Mouse (Mus musculus): Measurements from ENCODE around the gene Rad51b. TPM values are rescaled to one million over a fixed set of nuclear protein-coding genes. Genes with fewer than 3 reads are reported as not detected.

The Rad51b gene
- total and polyA plus RNA-seq, 3 experiments = 6.5 to 8.6 (median 8.5) TPM

- H3K79me2 ChIP-seq (replicated peaks; ENCODE audit: control insufficient read depth, extremely low read depth, insufficient read depth, poor library complexity, severe bottlenecking) = no peaks in the 10 kb centered on the region
- H3K4me3 ChIP-seq (replicated peaks in 1 of 3; ENCODE audit: low read depth in 2 of 3, low read length in 2 of 3, poor library complexity in 1 of 3) = no peak overlapping the region
- no peaks in the 10 kb centered on the region for H3K27me3 ChIP-seq (replicated peaks)
- H3K4me1 ChIP-seq (ENCODE audit: control insufficient read depth in 1 of 2, insufficient read depth in 2 of 2) = peaks cover 25 to 48% of the 10 kb centered on the region in 2 experiments
- no peaks in the 10 kb centered on the region for H3K9me3 ChIP-seq (replicated peaks; ENCODE audit: low read length)
- in situ Hi-C loops (cut with MboI; ENCODE audit: low pct_ligation_motif_present, low pct_unique_long_range_greater_than_20kb, low sequenced_read_pairs) (no loop called here), dilution Hi-C loops (cut with MboI; ENCODE audit: extremely low pct_ligation_motif_present, extremely low pct_unique_long_range_greater_than_20kb, low sequenced_read_pairs) (no loop called here)
- peak; percentile 52 for DNase-seq (ENCODE audit: extremely low read depth)
- H3K27ac ChIP-seq (ENCODE audit: insufficient read depth, low read depth) = no peak overlapping the region
- no peak for TF ChIP-seq JUND (conservative IDR thresholded peaks at IDR 0.05; ENCODE audit: low read depth, low read length)
- TF ChIP-seq EP300 (IDR thresholded peaks at IDR 0.05; ENCODE audit: low read length) = peak; percentile 75
- no peak for TF ChIP-seq MAZ (IDR thresholded peaks at IDR 0.05; ENCODE audit: low read depth, low read length)
- TF ChIP-seq ZMIZ1 (IDR thresholded peaks at IDR 0.05; ENCODE audit: low read depth, low read length) = no peak
- TF ChIP-seq NELFE (IDR thresholded peaks at IDR 0.05; ENCODE audit: low read depth, low read length) = no peak
- TF ChIP-seq JUN (IDR thresholded peaks at IDR 0.05; ENCODE audit: insufficient read depth, low read depth, low read length) = no peak; the same call in 1 of the 2 replicates
- no peak for TF ChIP-seq SIN3A (IDR thresholded peaks at IDR 0.05; ENCODE audit: low read length)
- no peak for TF ChIP-seq GABPA (IDR thresholded peaks at IDR 0.05; ENCODE audit: insufficient replicate concordance, low read depth, low read length)
- TF ChIP-seq RCOR1 (conservative IDR thresholded peaks at IDR 0.05; ENCODE audit: low read depth, low read length) = no peak
- TF ChIP-seq BHLHE40 (IDR thresholded peaks at IDR 0.05; ENCODE audit: low read depth, low read length) = peak; percentile 18; the same call in 1 of the 2 replicates
- TF ChIP-seq TCF12 (IDR thresholded peaks at IDR 0.05; ENCODE audit: low read depth, low read length) = 0 out of 2 replicates have a peak, but pooled peaks have one; percentile 17
- TF ChIP-seq TBP (conservative IDR thresholded peaks at IDR 0.05; ENCODE audit: low read depth, low read length) = no peak
- peak; percentile 61 for TF ChIP-seq IRF4 (IDR thresholded peaks at IDR 0.05; ENCODE audit: low read depth, low read length)
- no peak for TF ChIP-seq USF2 (conservative IDR thresholded peaks at IDR 0.05; ENCODE audit: low read depth, low read length)
- no peak for TF ChIP-seq MYC (IDR thresholded peaks at IDR 0.05; ENCODE audit: low read depth, low read length)
- no peak for TF ChIP-seq HCFC1 (IDR thresholded peaks at IDR 0.05; ENCODE audit: low read depth, low read length)
- no peak for TF ChIP-seq POLR2A (IDR thresholded peaks at IDR 0.05; ENCODE audit: low read depth, low read length)
- no peak for TF ChIP-seq MXI1 (IDR thresholded peaks at IDR 0.05; ENCODE audit: low read depth, low read length)
- TF ChIP-seq MEF2A (IDR thresholded peaks at IDR 0.05; ENCODE audit: borderline replicate concordance, low read depth, low read length) = peak; percentile 97
- TF ChIP-seq ETS1 (conservative IDR thresholded peaks at IDR 0.05; ENCODE audit: low read depth, low read length) = no peak; the same call in 1 of the 2 replicates
- no peak for TF ChIP-seq PAX5 (IDR thresholded peaks at IDR 0.05; ENCODE audit: low read length)
- no peak for TF ChIP-seq RAD21 (IDR thresholded peaks at IDR 0.05; ENCODE audit: low read depth, low read length)
- TF ChIP-seq MAX (IDR thresholded peaks at IDR 0.05; ENCODE audit: low read length) = peak; percentile 53; the same call in 1 of the 2 replicates
- TF ChIP-seq E2F4 (IDR thresholded peaks at IDR 0.05; ENCODE audit: insufficient replicate concordance, low read depth, low read length) = no peak
- no peak for TF ChIP-seq CHD2 (IDR thresholded peaks at IDR 0.05; ENCODE audit: low read length)
- TF ChIP-seq SMC3 (IDR thresholded peaks at IDR 0.05; ENCODE audit: low read depth, low read length) = no peak
- no peak for TF ChIP-seq ELF1 (IDR thresholded peaks at IDR 0.05; ENCODE audit: low read depth, low read length)
- no peak for TF ChIP-seq NRF1 (IDR thresholded peaks at IDR 0.05; ENCODE audit: low read depth, low read length)
- TF ChIP-seq CTCF (conservative IDR thresholded peaks at IDR 0.05 in 1 of 2, IDR thresholded peaks at IDR 0.05 in 1 of 2; ENCODE audit: low read depth in 2 of 2, low read length in 2 of 2) = no peak
- no peak for TF ChIP-seq MAFK (IDR thresholded peaks at IDR 0.05; ENCODE audit: insufficient replicate concordance, low read length)
- no peak for TF ChIP-seq KAT2A (IDR thresholded peaks at IDR 0.05; ENCODE audit: insufficient replicate concordance, low read length)
- no peak for TF ChIP-seq USF1 (IDR thresholded peaks at IDR 0.05; ENCODE audit: low read depth, low read length)
- TF ChIP-seq CHD1 (IDR thresholded peaks at IDR 0.05; ENCODE audit: low read depth, low read length) = peak; percentile 45; the same call in 1 of the 2 replicates
- peak; percentile 60 for TF ChIP-seq ZNF384 (IDR thresholded peaks at IDR 0.05; ENCODE audit: low read depth, low read length)
- no peak for TF ChIP-seq POLR2AphosphoS2 (IDR thresholded peaks at IDR 0.05; ENCODE audit: low read depth, low read length)
- no peak for TF ChIP-seq ZKSCAN1 (IDR thresholded peaks at IDR 0.05; ENCODE audit: borderline replicate concordance, low read depth, low read length)
- peak overlapping the region; percentile 69 for H3K4me2 ChIP-seq (ENCODE audit: insufficient read depth, low read depth, poor library complexity, severe bottlenecking)
- H3K9ac ChIP-seq (ENCODE audit: insufficient read depth, low read depth) = no peak overlapping the region
- H3K36me3 ChIP-seq (replicated peaks in 1 of 2; ENCODE audit: control insufficient read depth in 1 of 2, insufficient read depth in 1 of 2, low read length in 1 of 2) = no peaks in the 10 kb centered on the region
Observed at GRCm38 (mm10) chr12:79691929-79692862, 395.1 kb downstream of the Rad51b start.
